Mouse (Mus musculus) adrenal gland, postnatal 4 days (tissue): ENCODE measurements around the gene Zfp563. TPM values are rescaled to one million over a fixed set of nuclear protein-coding genes. Genes with fewer than 3 reads are reported as not detected.

Experiments used
- DNase-seq, 2 experiments: peaks; one replicate each; pipeline ENCODE4 v3.0.0; 2021 to 2022; ENCODE audit warnings: low spot score in 2 of 2, mixed read lengths in 2 of 2
- long read RNA-seq, 2 experiments: library from polyadenylated mRNA; stranded (forward); transcript quantifications; one replicate each; pipeline ENCODE4 v2.0.0; 2021
- total RNA-seq, 2 experiments: library from RNA; stranded (reverse); gene quantifications; 2 replicates each; pipeline ENCODE4 v1.2.3; 2021

Zfp563 gene
- 10 to 100 TPM; 11.1 to 12.2 TPM for total RNA-seq
- long read RNA-seq, experiment 1, full-length matches to known transcripts, result 2 of 2 reads
- long read RNA-seq, experiment 1, partial matches to known transcripts, result 0 of 2 reads
- long read RNA-seq, experiment 1, other reads (novel, unspliced or antisense), result 0 of 2 reads
- long read RNA-seq, experiment 2, partial matches to known transcripts, result 0 of 4 reads
- long read RNA-seq, experiment 2, other reads (novel, unspliced or antisense), result 0 of 4 reads

DNA sequence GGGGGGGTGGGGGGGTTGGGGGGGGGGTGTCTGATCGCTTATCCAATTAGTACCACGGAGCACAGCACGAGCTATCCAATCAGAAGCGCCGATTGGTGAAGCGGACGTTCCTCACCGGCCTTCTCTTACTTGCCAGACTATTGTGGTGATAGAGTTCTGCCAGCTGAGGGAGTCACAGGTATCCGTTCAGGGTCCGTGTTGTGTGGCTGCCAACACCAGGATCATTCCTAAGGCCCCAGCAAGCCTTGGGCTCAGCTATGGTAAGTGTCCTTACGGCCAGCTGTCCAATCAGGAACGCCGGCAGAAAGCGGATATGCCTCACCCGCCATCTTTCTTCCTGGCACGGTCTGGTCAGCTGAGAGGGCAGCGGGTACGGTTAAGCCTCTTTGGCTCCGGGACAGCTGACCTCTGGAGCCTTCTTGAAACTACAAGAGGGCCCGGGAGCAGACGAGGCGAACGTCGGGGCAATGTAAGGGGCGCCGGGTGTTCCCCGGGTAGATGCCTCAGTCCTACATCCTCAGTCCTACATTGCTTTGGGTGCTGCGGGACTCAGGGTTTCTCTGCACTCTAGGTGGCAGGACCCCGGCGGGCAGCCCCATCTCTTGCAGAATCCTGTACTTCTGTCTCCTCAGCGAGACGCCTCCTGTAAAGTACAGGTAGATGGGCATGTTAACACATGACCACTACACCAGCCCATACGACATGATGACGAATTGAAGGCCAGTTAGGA, at the start of gene Zfp563:
TSS of gene Zfp563 (plus strand) at position 91 of the 730 bp plus-strand sequence.
- DNase-seq, result peak; percentile 82 to 91

DNA sequence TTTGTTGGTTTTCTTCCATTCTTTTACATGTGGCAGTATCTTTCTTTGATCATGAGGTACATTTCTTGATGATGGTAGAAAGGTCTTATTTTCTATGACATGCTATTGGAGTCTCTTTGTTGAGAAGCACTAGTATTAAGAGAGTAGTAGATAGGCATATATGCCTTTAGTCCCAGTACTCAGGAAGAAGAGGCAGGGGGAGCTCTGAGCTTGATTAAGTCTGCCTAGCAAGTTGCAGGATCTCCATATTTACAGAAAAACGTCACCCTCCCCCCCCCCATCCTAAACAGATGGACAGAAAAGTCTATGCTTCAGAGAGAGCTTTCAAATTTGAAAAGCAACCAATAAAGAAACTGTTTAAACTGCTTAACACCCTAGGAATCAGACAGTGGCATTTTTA, 30.3 kb upstream of the Zfp563 start:
- DNase-seq, result no peak

DNA sequence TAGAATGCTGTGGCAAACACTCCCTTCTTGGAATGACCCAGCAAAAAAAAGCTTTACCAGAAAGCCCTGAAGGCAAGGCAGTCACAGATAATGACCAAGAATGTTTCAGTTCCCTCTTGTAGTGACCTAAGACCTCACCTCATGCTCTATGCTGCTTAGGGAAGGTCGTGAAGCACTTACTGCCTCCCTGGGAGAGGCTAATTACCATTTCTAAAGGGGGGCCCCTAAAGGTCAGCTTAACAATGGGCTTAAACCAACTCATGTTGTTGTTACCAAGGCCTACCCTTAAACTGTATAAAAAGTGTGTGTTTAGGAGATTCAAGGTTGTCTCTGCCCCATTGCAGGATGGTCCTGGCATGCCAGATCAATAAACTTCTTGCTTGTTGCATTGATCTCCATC, 26.1 kb upstream of the Zfp563 start:
- DNase-seq, result no peak

DNA sequence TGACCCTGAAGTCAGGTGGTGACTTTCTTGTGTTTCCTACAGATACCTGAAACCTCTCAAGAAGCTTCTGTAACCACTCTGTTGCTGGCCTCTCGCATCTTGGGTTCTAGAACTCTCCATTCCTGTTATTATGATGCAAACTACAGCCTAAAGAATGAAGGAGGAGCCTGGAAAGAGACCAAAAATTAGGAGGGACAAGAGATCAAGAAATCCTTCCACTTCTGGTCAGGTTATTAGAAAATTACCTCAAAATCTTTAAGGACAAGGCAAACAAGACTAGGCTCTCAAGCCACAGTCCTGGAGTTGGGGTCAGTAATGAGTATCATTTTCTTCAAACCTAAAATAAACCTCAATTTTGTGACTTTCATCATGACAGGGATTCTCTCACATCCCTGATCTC, 21.2 kb upstream of the Zfp563 start, which contains the start of gene 4921501E09Rik:
TSS of gene 4921501E09Rik (minus strand) at position 101 of the 400 bp plus-strand sequence.
- DNase-seq, result no peak

DNA sequence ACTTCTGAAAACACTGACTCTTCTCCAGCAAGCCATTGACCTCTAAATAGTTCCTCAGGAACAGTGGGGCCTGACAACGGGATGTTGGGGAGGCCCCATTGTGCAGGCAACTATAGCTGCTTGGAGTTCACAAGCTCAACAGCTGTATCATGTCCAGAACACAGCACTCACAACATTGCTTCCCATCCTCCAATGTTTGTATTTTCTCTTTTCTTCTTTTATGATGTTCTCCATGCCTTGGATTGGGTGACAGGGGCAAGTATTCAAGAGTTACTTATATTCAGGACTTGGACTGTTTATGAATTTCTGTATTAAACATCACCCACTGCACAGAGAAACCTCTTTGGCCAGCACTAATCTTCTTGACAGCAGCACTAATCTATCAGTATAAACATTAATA, 2.5 kb downstream of the Zfp563 start:
- no peak for DNase-seq

DNA sequence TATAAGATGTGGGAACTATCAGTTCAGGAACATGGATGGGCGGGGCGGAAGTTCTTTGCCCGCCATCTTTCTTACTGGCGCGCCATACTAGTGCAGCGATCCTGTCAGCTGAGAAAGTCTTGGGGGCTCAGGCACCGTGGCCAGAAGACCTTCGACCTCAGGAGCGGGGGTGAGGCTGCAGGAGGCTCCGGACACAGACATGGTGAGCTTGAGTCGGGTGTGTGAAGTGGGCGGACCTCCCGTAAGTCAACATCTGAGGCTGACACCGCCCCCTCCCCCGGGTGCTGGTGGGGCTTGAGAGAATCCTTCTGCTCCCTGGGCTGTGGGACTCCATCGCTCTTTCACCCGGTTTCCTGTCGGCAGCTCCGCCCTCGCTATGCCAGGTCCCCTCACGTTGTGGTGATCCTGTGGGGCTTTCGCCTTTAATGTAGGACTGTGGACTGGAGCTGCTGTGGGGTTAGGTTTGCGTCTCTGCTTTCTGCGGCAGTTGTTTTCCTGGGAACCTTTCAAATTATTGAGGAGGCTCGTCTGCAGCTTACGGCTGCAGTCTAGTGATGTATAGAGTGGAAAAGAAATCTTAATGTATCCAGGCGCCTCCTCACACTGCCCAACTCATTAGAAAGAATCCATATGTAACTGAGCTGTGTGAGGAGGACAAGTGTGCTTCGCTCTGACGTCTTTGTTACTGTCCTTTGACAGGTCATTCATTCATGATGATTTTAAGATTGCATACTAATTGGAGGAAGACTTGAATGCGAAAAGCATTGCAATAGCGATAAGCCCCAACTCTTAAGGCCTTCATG, 3.5 kb downstream of the Zfp563 start:
- peak; percentile 51 to 62 for DNase-seq

DNA sequence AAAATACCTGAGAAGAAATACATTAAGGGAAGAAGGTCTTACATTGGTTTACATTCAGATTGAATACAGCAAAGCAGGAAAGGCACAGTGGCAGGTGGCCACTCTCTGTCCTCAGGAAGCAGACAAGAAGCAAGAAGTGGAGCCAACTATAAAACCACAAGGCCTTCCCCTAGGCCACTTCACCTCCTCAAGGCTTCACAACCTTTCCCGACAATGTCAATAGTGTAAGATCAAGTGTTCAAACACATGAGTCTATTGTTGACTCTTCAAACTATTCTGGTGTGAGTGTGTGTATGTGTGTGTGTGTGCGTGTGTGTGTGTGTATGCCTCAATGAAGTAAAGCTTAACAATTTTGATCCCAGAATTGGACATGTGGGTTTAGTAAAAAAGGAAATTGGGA, 8.3 kb downstream of the Zfp563 start:
- no peak for DNase-seq

DNA sequence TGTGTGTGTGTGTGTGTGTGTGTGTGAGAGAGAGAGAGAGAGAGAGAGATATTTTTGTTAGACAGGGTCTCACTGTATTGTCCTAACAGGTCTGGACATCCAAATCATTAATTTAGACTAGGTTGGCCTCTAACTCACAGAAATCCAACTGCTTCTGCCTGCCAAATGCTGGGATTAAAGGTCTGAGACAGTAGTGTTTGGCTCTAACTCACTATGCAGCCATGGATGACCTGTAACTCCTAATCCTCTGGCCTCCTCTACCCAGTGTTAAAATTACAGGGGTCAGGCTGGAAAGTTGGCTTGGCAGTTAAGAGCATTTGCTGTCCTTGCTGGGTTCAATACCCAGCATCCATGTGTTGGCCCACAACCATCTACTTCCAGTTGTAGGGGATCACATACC, 35.4 kb downstream of the Zfp563 start:
- DNase-seq, result no peak

DNA sequence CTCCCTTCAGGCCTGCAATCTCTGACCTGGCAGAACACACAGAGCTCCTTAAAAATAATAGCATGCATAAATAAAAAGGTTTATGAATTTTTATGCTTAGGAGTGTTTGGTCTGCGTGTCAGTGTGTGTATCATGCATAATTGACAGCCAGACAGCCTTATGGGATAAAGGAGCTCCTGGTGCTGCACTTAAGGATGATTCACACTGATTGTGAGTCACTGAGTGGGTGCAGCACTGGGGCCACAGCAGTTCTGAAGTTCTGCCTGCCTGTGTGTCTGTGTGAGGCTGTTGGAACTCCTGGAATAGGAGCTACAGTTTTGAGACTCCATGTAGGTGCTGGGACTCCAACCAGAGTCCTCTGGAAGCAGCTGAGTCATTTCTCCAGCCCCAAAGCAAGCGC, 37.1 kb downstream of the Zfp563 start:
- no peak for DNase-seq

DNA sequence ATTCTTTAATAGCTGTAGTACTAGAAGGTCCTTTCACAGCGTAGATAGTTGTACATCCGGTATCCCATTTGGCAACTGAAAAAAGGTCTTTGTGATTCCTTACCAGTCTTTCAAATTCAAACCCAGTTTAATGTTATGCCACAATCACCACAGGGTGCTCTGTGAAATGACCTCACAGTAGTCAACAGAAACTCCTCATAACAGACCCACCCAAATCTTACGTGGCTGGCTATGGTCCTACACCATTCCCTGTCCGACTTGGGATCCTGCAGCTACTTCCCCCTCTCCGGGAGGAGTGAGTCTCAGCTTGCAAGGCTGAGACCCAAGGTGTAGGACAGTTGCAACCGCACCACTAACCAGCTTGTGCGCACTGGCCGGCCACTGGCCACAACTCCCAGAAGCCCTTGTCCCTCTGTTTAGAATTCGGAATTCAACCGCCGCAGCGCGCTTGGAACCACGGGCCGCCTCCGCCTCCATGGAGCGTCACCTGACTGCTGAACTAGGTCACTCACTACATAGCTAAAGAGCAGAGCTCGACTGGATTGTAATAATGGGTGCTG, 50.2 kb downstream of the Zfp563 start, which contains the start of gene Morc2b:
TSS of gene Morc2b (minus strand) at position 423 of the 560 bp plus-strand sequence.
- DNase-seq, result no peak

Other genes starting within 250 kb of the Zfp563 start
- gene Zfp870, start 197.7 kb upstream of the Zfp563 start, total RNA-seq, result 10 to 100 TPM; 11.1 to 12.6 TPM
- 1 to 10 TPM; 3.1 to 3.3 TPM for gene Cyp4f14, start 172.0 kb upstream of the Zfp563 start, total RNA-seq
- 10 to 100 TPM; 71.3 to 72.6 TPM for gene Cyp4f13, start 141.9 kb upstream of the Zfp563 start, total RNA-seq
- gene Zfp472, start 123.5 kb upstream of the Zfp563 start, total RNA-seq, result 1 to 10 TPM; 8.4 TPM
- gene Zfp952, start 96.2 kb upstream of the Zfp563 start, total RNA-seq, result 10 to 100 TPM; 13.5 to 13.7 TPM
- gene Zfp763, start 55.9 kb upstream of the Zfp563 start, total RNA-seq, result 10 to 100 TPM; 11.4 to 15.0 TPM
- not detected for gene 4921501E09Rik, start 21.3 kb upstream of the Zfp563 start, total RNA-seq
- not detected for gene Morc2b, start 50.4 kb downstream of the Zfp563 start, total RNA-seq
- not detected for gene Olfr55, start 79.1 kb downstream of the Zfp563 start, total RNA-seq
- not detected for gene Olfr239, start 102.0 kb downstream of the Zfp563 start, total RNA-seq
- gene Olfr1564, start 132.4 kb downstream of the Zfp563 start, total RNA-seq, result not detected
- gene Zfp955a, start 165.8 kb downstream of the Zfp563 start, total RNA-seq, result 10 to 100 TPM; 13.1 to 15.6 TPM
- gene Olfr63, start 175.4 kb downstream of the Zfp563 start, total RNA-seq, result under 1 TPM in 1 of 2 experiments, not detected in 1; 0.03 TPM
- gene Zfp955b, start 200.2 kb downstream of the Zfp563 start, total RNA-seq, result 10 to 100 TPM; 16.5 to 17.4 TPM